Mouse (Mus musculus) liver, adult 2 months (tissue): ENCODE data around the gene Acoxl.

ENCODE experiments used
- CTCF ChIP-seq: fragments of 200-500 bp; IDR thresholded peaks from 2 replicates; pipeline ENCODE4 v1.5.1; 2011; ENCODE audit warnings: low read depth, low read length, control low read depth
- POLR2A ChIP-seq: fragments of 200-500 bp; IDR thresholded peaks from 2 replicates; pipeline ENCODE4 v1.6.1; 2011; ENCODE audit warnings: low read length, control low read depth; ENCODE audit not compliant: insufficient read depth; ENCODE audit errors: extremely low read depth

- peak; percentile 40 for TF ChIP-seq CTCF
- no peak for TF ChIP-seq POLR2A
Observed at GRCm38 (mm10) chr2:127937079-127937478, 98.4 kb downstream of the Acoxl start.
